Mouse (Mus musculus) limb, embryonic 14.5 days (tissue): Measurements from ENCODE around the gene Dgki. TPM values are rescaled to one million over a fixed set of nuclear protein-coding genes. Genes with fewer than 3 reads are reported as not detected.

Experiments
- ATAC-seq: fragments of 200-750 bp; cut with Nextera tagmentation; 2 replicates; pipeline ENCODE4 v1.8.0; 2017; ENCODE audit warnings: low read depth, moderate number of reproducible peaks, moderate TSS enrichment; ENCODE audit not compliant: low FRiP score
- DNase-seq: peaks from one replicate; pipeline ENCODE4 v3.0.0-alpha.2; 2015; ENCODE audit warnings: low spot score
- H3K27ac ChIP-seq: fragments of 300-500 bp; sonication (generic); replicated peaks from 2 replicates; pipeline ENCODE4 v1.5.1; 2014; ENCODE audit warnings: low read depth, mild to moderate bottlenecking, low read length, moderate library complexity, mixed read lengths
- H3K27me3 ChIP-seq: fragments of 300-500 bp; sonication (generic); 2 replicates; pipeline ENCODE4 v1.6.1; 2014; ENCODE audit warnings: low read length, mixed read lengths; ENCODE audit not compliant: control insufficient read depth, insufficient read depth
- H3K36me3 ChIP-seq: fragments of 300-500 bp; sonication (generic); 2 replicates; pipeline ENCODE4 v1.6.1; 2014; ENCODE audit warnings: mild to moderate bottlenecking, low read length, moderate library complexity, mixed read lengths; ENCODE audit not compliant: control insufficient read depth, insufficient read depth
- H3K4me1 ChIP-seq: fragments of 300-500 bp; sonication (generic); 2 replicates; pipeline ENCODE4 v1.6.1; 2014; ENCODE audit warnings: antibody characterized with exemption, low read length, mixed read lengths; ENCODE audit not compliant: control insufficient read depth, insufficient read depth
- H3K4me2 ChIP-seq: fragments of 300-500 bp; sonication (generic); replicated peaks from 2 replicates; pipeline ENCODE4 v1.6.1; 2014; ENCODE audit warnings: low read depth, mild to moderate bottlenecking, low read length, moderate library complexity; ENCODE audit not compliant: severe bottlenecking
- H3K4me3 ChIP-seq: fragments of 300-500 bp; sonication (generic); replicated peaks from 2 replicates; pipeline ENCODE4 v1.5.1; 2014; ENCODE audit warnings: low read length
- H3K9ac ChIP-seq: fragments of 300-500 bp; sonication (generic); 2 replicates; pipeline ENCODE4 v1.6.1; 2014; ENCODE audit warnings: mild to moderate bottlenecking, low read depth, low read length, moderate library complexity; ENCODE audit not compliant: severe bottlenecking
- H3K9me3 ChIP-seq: fragments of 300-500 bp; sonication (generic); 2 replicates; pipeline ENCODE4 v1.6.1; 2016; ENCODE audit warnings: low read length; ENCODE audit not compliant: control insufficient read depth
- POLR2A ChIP-seq: fragments of 200-500 bp; IDR thresholded peaks from 2 replicates; pipeline ENCODE4 v1.8.0; 2012; ENCODE audit warnings: inconsistent platforms, mild to moderate bottlenecking, moderate library complexity, borderline replicate concordance; ENCODE audit not compliant: insufficient read depth, insufficient read length; ENCODE audit errors: extremely low read depth
- WGBS: fragments of 180-500 bp; shearing (Covaris S2); extraction: QIAGEN DNeasy Blood & Tissue Kit; methylation state at CpG from one replicate; pipeline ENCODE4 v1.1.7; 2014; 5-methylcytosine and 5-hydroxymethylcytosine counted together
- polyA plus RNA-seq, 2 experiments: library from polyadenylated mRNA; depleted of rRNA in 1 of 2; stranded (reverse) in 1 of 2; unstranded in 1 of 2; fragments of >200 nt; fragmentation: Nextera tagmentation in 1 of 2; extraction: Ambion mirVana in 1 of 2; gene quantifications; 2 replicates each; pipeline versions ENCODE4 v1.2.1 to v1.2.3; 2012 to 2014

Dgki gene
- polyA plus RNA-seq, 2 experiments, result 0.58 to 0.85 TPM

GRCm38 (mm10) chr6:37154051-37154450 is 145.9 kb downstream of the Dgki start:
- H3K9me3 ChIP-seq, result no peaks in the 10 kb centered on the region
- no peak for DNase-seq
- H3K4me3 ChIP-seq, result no peak overlapping the region
- WGBS, result 92% methylated on average over 1 of the region's 1 CpGs
- no peaks in the 10 kb centered on the region for H3K27me3 ChIP-seq
- TF ChIP-seq POLR2A, result no peak
- no peaks in the 10 kb centered on the region for H3K36me3 ChIP-seq
- H3K4me1 ChIP-seq, result no peaks in the 10 kb centered on the region
- no peak overlapping the region for H3K27ac ChIP-seq
- no peak overlapping the region for H3K9ac ChIP-seq
- H3K4me2 ChIP-seq, result no peak overlapping the region
- ATAC-seq, result no peak

DNA sequence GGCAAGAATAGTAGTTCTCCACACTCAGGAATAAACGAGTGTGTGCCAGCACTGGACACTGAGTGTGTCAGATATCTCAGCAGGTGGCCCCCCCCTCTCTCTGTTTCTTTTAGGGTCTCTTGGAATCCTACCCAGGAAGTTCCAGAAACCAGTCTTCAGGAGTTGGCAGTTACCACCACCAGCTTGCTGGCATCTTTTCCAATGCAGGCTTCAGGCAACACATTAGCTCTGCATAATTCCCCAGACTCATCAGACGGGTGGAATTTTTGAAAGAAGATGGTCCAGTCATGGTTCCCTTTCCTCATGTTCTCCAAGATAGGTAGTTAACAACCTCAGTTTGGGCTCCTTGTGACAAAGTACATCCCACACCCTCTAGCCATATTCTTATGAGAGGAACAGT is 149.5 kb downstream of the Dgki start:
- H3K9me3 ChIP-seq, result no peaks in the 10 kb centered on the region
- ATAC-seq, result no peak
- no peak for DNase-seq
- no peaks in the 10 kb centered on the region for H3K27me3 ChIP-seq
- WGBS, result 75% methylated on average over 2 of the region's 2 CpGs
- H3K4me2 ChIP-seq, result no peak overlapping the region
- no peaks in the 10 kb centered on the region for H3K36me3 ChIP-seq
- no peaks in the 10 kb centered on the region for H3K4me1 ChIP-seq
- TF ChIP-seq POLR2A, result no peak
- no peak overlapping the region for H3K27ac ChIP-seq
- H3K9ac ChIP-seq, result no peak overlapping the region
- H3K4me3 ChIP-seq, result no peak overlapping the region

DNA sequence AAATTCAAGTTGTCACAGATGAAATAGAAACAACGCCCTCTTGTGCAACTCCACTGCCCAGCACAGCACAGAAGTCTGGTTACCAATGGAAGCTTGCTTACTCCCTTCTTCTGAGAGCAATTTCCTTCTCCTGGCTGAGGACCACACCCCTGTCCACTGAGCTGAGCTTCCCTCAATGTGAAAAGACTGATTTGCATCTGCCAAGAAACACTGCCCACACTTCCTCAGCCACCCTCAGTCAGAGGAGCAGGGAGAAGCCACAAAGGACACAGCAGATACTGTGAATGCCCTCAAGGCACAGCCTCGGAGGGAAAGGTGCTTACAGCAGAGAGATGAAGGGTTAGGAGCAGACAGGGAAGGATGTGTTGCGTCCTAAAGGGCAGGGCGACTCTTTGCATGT is 149.9 kb downstream of the Dgki start:
- H3K27me3 ChIP-seq, result no peaks in the 10 kb centered on the region
- WGBS, result 69% methylated on average over 4 of the region's 4 CpGs
- no peak overlapping the region for H3K4me2 ChIP-seq
- no peaks in the 10 kb centered on the region for H3K36me3 ChIP-seq
- no peak overlapping the region for H3K27ac ChIP-seq
- H3K4me3 ChIP-seq, result no peak overlapping the region
- H3K4me1 ChIP-seq, result no peaks in the 10 kb centered on the region
- no peaks in the 10 kb centered on the region for H3K9me3 ChIP-seq
- DNase-seq, result no peak
- no peak for TF ChIP-seq POLR2A
- ATAC-seq, result no peak
- H3K9ac ChIP-seq, result no peak overlapping the region

DNA sequence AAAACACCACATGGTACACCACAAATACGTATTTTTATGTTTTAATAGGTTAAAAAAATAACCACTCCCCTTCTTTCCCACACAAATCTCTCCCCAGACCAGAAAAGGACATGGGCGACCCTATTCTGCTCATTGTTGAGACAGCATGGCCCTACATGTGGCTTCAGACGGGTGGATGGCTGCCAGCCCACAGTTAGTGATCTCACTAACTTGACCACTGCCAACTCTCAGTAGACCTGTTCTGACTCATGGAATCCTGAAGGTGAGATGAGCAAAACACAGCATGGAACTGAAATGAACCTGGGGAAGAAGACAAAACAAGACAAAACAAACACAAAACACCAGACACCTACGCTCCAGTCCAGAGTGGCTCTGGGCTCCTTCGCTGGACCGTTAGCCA is 150.8 kb downstream of the Dgki start:
- no peaks in the 10 kb centered on the region for H3K9me3 ChIP-seq
- H3K27ac ChIP-seq, result no peak overlapping the region
- H3K36me3 ChIP-seq, result no peaks in the 10 kb centered on the region
- no peak for TF ChIP-seq POLR2A
- no peak for ATAC-seq
- H3K4me2 ChIP-seq, result no peak overlapping the region
- DNase-seq, result no peak
- 89% methylated on average over 6 of the region's 6 CpGs for WGBS
- H3K4me3 ChIP-seq, result no peak overlapping the region
- no peak overlapping the region for H3K9ac ChIP-seq
- no peaks in the 10 kb centered on the region for H3K4me1 ChIP-seq
- H3K27me3 ChIP-seq, result no peaks in the 10 kb centered on the region

DNA sequence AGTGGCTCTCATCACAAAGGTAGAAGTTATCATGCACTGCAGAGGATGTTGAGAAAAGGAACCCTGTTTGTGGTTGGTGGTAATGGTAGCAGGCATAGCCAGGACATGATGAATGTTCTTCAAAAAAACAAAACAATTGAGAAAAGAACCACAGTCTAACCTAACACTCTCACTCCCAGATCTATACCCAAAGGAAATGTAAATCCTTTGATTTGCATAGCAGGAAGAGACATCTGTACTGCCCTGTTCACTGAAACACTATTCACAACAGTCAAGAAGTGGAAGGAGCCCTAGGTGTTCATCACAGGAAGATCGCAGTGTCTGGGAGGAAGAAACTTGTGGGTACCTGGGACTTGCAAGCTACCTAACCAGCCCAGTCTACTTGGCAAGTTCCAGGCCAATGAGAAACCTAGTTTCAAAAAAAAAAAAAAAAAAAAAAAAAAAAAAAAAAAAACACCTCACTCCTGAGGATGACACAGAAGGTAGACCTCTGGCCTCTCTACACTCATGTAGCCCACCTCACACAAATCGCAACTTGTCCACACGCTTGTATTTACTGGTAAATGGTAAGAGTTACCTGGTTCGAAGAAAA is 152.5 kb downstream of the Dgki start:
- DNase-seq, result no peak
- H3K27ac ChIP-seq, result no peak overlapping the region
- no peaks in the 10 kb centered on the region for H3K36me3 ChIP-seq
- H3K4me2 ChIP-seq, result no peak overlapping the region
- H3K9ac ChIP-seq, result no peak overlapping the region
- H3K9me3 ChIP-seq, result no peaks in the 10 kb centered on the region
- peaks cover 10% of the 10 kb centered on the region; the same call in 1 of the 2 replicates for H3K4me1 ChIP-seq
- no peak for ATAC-seq
- H3K4me3 ChIP-seq, result no peak overlapping the region
- WGBS, result 90% methylated on average over 4 of the region's 4 CpGs
- no peaks in the 10 kb centered on the region for H3K27me3 ChIP-seq
- TF ChIP-seq POLR2A, result no peak

GRCm38 (mm10) chr6:37143867-37144163 is 156.2 kb downstream of the Dgki start:
- no peak overlapping the region for H3K4me3 ChIP-seq
- H3K36me3 ChIP-seq, result no peaks in the 10 kb centered on the region
- no peak overlapping the region for H3K9ac ChIP-seq
- no peaks in the 10 kb centered on the region for H3K27me3 ChIP-seq
- DNase-seq, result peak; percentile 15
- WGBS, result 59% methylated on average over 4 of the region's 4 CpGs
- H3K4me2 ChIP-seq, result no peak overlapping the region
- peak; percentile 34; the same call in 1 of the 2 replicates for ATAC-seq
- H3K27ac ChIP-seq, result no peak overlapping the region
- no peak for TF ChIP-seq POLR2A
- no peaks in the 10 kb centered on the region for H3K9me3 ChIP-seq
- H3K4me1 ChIP-seq, result peaks cover 10% of the 10 kb centered on the region; the same call in 1 of the 2 replicates
